Mouse (Mus musculus) heart, postnatal 25 days (tissue): ENCODE measurements around the gene Olfr612. TPM values are rescaled to one million over a fixed set of nuclear protein-coding genes. Genes with fewer than 3 reads are reported as not detected.
"Not testable (repeated sequence)": the region's sequence is repeated elsewhere in the genome, so short reads cannot be mapped to it uniquely, and the experiment has no call there.

ENCODE experiments used
- DNase-seq: peaks from one replicate; pipeline ENCODE4 v3.0.0; 2022; ENCODE audit warnings: low spot score
- intact Hi-C: fragments of 180-260 bp; cut with DNase I; formaldehyde crosslinking; loops from one replicate; pipeline ENCODE4 v1.15.1; 2025
- microRNA-seq: library from miRNA; unstranded; fragments of <30 nt; microRNA quantifications from one replicate; pipeline ENCODE4 v1.2.0, GENCODE M21; 2022
- total RNA-seq, 2 experiments: library from RNA; stranded (reverse); gene quantifications; 2 replicates each; pipeline ENCODE4 v1.2.3; 2021

The Olfr612 gene
- not detected for total RNA-seq

- DNase-seq, intact Hi-C loops: not testable (repeated sequence)
Measured at GRCm38 (mm10) chr7:103542617-103543016, at the start of gene Olfr612. Olfr612 (minus strand) TSS chr7:103542717.

GRCm38 (mm10) chr7:103589803-103590202 lies 47.3 kb upstream of the Olfr612 start, which contains the start of gene Olfr618:
Olfr618 (plus strand) TSS chr7:103590103.
- no peak for DNase-seq
- intact Hi-C loops, result no loop called here

GRCm38 (mm10) chr7:103572761-103573160 lies 30.2 kb upstream of the Olfr612 start, which contains the start of gene Olfr617:
Olfr617 (plus strand) TSS chr7:103573061.
- no peak for DNase-seq
- intact Hi-C loops, result no loop called here

GRCm38 (mm10) chr7:103569043-103569442 lies 26.5 kb upstream of the Olfr612 start, which contains the start of gene Olfr616:
Olfr616 (minus strand) TSS chr7:103569143.
- intact Hi-C loops, result no loop called here
- no peak for DNase-seq

GRCm38 (mm10) chr7:103555779-103556178 lies 13.3 kb upstream of the Olfr612 start, which contains the start of gene Olfr615:
Olfr615 (plus strand) TSS chr7:103556079.
- intact Hi-C loops, result no loop called here

GRCm38 (mm10) chr7:103547774-103548173 lies 5.3 kb upstream of the Olfr612 start, which contains the start of gene Olfr613:
Olfr613 (plus strand) TSS chr7:103548074.
- DNase-seq, result no peak
- intact Hi-C loops, result no loop called here

More at GRCm38 (mm10) chr7:103555779-103556178, 13.3 kb upstream of the Olfr612 start, which contains the start of gene Olfr615:
- DNase-seq, result no peak

- DNase-seq, intact Hi-C loops: not testable (repeated sequence)
Measured at GRCm38 (mm10) chr7:103520746-103521145, 21.8 kb downstream of the Olfr612 start, which contains the start of gene Olfr611. Olfr611 (minus strand) TSS chr7:103520846.

GRCm38 (mm10) chr7:103512022-103512421 lies 30.5 kb downstream of the Olfr612 start, which contains the start of gene Olfr610:
Olfr610 (minus strand) TSS chr7:103512122.
- DNase-seq, result no peak
- intact Hi-C loops, result no loop called here

GRCm38 (mm10) chr7:103497962-103498361 lies 44.6 kb downstream of the Olfr612 start, which contains the start of gene Olfr609:
Olfr609 (minus strand) TSS chr7:103498062.
- intact Hi-C loops, result no loop called here
- no peak for DNase-seq

Small RNAs within 50 kb of the gene (microRNA-seq; reads per million reads assigned to microRNA genes)
- gene Gm26506, result not detected

Other genes with a start within 250 kb of the Olfr612 start
- gene Olfr596, start 237.1 kb downstream of the Olfr612 start, total RNA-seq, result not detected
- not detected for gene Olfr597, start 226.4 kb downstream of the Olfr612 start, total RNA-seq
- not detected for gene Olfr598, start 219.1 kb downstream of the Olfr612 start, total RNA-seq
- gene Olfr599, start 206.8 kb downstream of the Olfr612 start, total RNA-seq, result not detected
- gene Olfr600, start 193.0 kb downstream of the Olfr612 start, total RNA-seq, result not detected
- not detected for gene Olfr601, start 180.1 kb downstream of the Olfr612 start, total RNA-seq
- not detected for gene Olfr603, start 156.5 kb downstream of the Olfr612 start, total RNA-seq
- gene Usp17lc, start 127.6 kb downstream of the Olfr612 start, total RNA-seq, result not detected
- gene Olfr605, start 97.3 kb downstream of the Olfr612 start, total RNA-seq, result not detected
- not detected for gene Olfr606, start 93.7 kb downstream of the Olfr612 start, total RNA-seq
- gene Olfr607, start 78.6 kb downstream of the Olfr612 start, total RNA-seq, result not detected
- gene Olfr608, start 72.8 kb downstream of the Olfr612 start, total RNA-seq, result not detected
- not detected for gene Olfr609, start 44.7 kb downstream of the Olfr612 start, total RNA-seq
- gene Olfr610, start 30.6 kb downstream of the Olfr612 start, total RNA-seq, result not detected
- gene Olfr611, start 21.9 kb downstream of the Olfr612 start, total RNA-seq, result not detected
- gene Olfr613, start 5.4 kb upstream of the Olfr612 start, total RNA-seq, result not detected
- not detected for gene Olfr615, start 13.4 kb upstream of the Olfr612 start, total RNA-seq
- not detected for gene Olfr616, start 26.4 kb upstream of the Olfr612 start, total RNA-seq
- not detected for gene Olfr617, start 30.3 kb upstream of the Olfr612 start, total RNA-seq
- not detected for gene Olfr618, start 47.4 kb upstream of the Olfr612 start, total RNA-seq
- not detected for gene Olfr619, start 57.9 kb upstream of the Olfr612 start, total RNA-seq
- gene Olfr620, start 69.8 kb upstream of the Olfr612 start, total RNA-seq, result not detected
- not detected for gene Olfr622, start 100.0 kb upstream of the Olfr612 start, total RNA-seq
- not detected for gene Olfr623, start 121.0 kb upstream of the Olfr612 start, total RNA-seq
- gene Olfr624, start 128.5 kb upstream of the Olfr612 start, total RNA-seq, result not detected
- gene Olfr625-ps1, start 140.0 kb upstream of the Olfr612 start, total RNA-seq, result not detected
- gene Olfr243, start 172.0 kb upstream of the Olfr612 start, total RNA-seq, result not detected
- not detected for gene Olfr628, start 187.7 kb upstream of the Olfr612 start, total RNA-seq
- gene Olfr629, start 202.2 kb upstream of the Olfr612 start, total RNA-seq, result not detected
- gene Olfr630, start 214.6 kb upstream of the Olfr612 start, total RNA-seq, result not detected
- not detected for gene Olfr69, start 228.9 kb upstream of the Olfr612 start, total RNA-seq
- not detected for gene Olfr68, start 237.0 kb upstream of the Olfr612 start, total RNA-seq
- not detected for gene Olfr67, start 249.1 kb upstream of the Olfr612 start, total RNA-seq